Mouse (Mus musculus) embryonic facial prominence, embryonic 11.5 days (tissue): ENCODE data around the gene Cdk17. TPM values are rescaled to one million over a fixed set of nuclear protein-coding genes. Genes with fewer than 3 reads are reported as not detected.

Source experiments
- ATAC-seq: fragments of 200-750 bp; cut with Nextera tagmentation; replicated peaks from 2 replicates; pipeline ENCODE4 v1.8.0; 2017; ENCODE audit warnings: low read depth; ENCODE audit not compliant: insufficient number of reproducible peaks, low FRiP score, low TSS enrichment
- DNase-seq: peaks from one replicate; pipeline ENCODE4 v3.0.0-alpha.2; 2015; ENCODE audit warnings: low spot score
- H3K27ac ChIP-seq: fragments of 300-500 bp; sonication (generic); replicated peaks from 2 replicates; pipeline ENCODE4 v1.5.1; 2014; ENCODE audit warnings: mild to moderate bottlenecking, low read depth, low read length, control low read depth
- H3K27me3 ChIP-seq: fragments of 300-500 bp; sonication (generic); 2 replicates; pipeline ENCODE4 v1.6.1; 2014; ENCODE audit warnings: mild to moderate bottlenecking, low read length, moderate library complexity, mixed read lengths; ENCODE audit not compliant: control insufficient read depth, insufficient read depth
- H3K36me3 ChIP-seq: fragments of 300-500 bp; sonication (generic); replicated peaks from 2 replicates; pipeline ENCODE4 v1.6.1; 2014; ENCODE audit warnings: low read depth, mild to moderate bottlenecking, low read length, moderate library complexity, mixed read lengths; ENCODE audit not compliant: control insufficient read depth, insufficient read depth
- H3K4me1 ChIP-seq: fragments of 300-500 bp; sonication (generic); 2 replicates; pipeline ENCODE4 v1.6.1; 2014; ENCODE audit warnings: low read length, mixed read lengths; ENCODE audit not compliant: control insufficient read depth, insufficient read depth
- H3K4me2 ChIP-seq: fragments of 300-500 bp; sonication (generic); 2 replicates; pipeline ENCODE4 v1.6.1; 2014; ENCODE audit warnings: low read depth, mild to moderate bottlenecking, control low read depth, low read length, moderate library complexity
- H3K4me3 ChIP-seq: fragments of 300-500 bp; sonication (generic); 2 replicates; pipeline ENCODE4 v1.5.1; 2014; ENCODE audit warnings: low read depth, low read length, control low read depth
- H3K9ac ChIP-seq: fragments of 300-500 bp; sonication (generic); replicated peaks from 2 replicates; pipeline ENCODE4 v1.6.1; 2014; ENCODE audit warnings: mild to moderate bottlenecking, control low read depth, low read length
- H3K9me3 ChIP-seq: fragments of 300-500 bp; sonication (generic); replicated peaks from 2 replicates; pipeline ENCODE4 v1.6.1; 2016; ENCODE audit warnings: mild to moderate bottlenecking, low read length, inconsistent platforms, mixed read lengths; ENCODE audit not compliant: control insufficient read depth
- WGBS: fragments of 180-500 bp; shearing (Covaris S2); extraction: QIAGEN DNeasy Blood & Tissue Kit; methylation state at CpG from one replicate; pipeline ENCODE4 v1.1.7; 2014; 5-methylcytosine and 5-hydroxymethylcytosine counted together
- polyA plus RNA-seq: library from polyadenylated mRNA; unstranded; fragments of >200 nt; fragmentation: Nextera tagmentation; extraction: Ambion mirVana; gene quantifications from 2 replicates; pipeline ENCODE4 v1.2.1, GENCODE M21; 2014

Gene Cdk17
- 25.7 and 27.8 TPM in 2 replicates for polyA plus RNA-seq

DNA sequence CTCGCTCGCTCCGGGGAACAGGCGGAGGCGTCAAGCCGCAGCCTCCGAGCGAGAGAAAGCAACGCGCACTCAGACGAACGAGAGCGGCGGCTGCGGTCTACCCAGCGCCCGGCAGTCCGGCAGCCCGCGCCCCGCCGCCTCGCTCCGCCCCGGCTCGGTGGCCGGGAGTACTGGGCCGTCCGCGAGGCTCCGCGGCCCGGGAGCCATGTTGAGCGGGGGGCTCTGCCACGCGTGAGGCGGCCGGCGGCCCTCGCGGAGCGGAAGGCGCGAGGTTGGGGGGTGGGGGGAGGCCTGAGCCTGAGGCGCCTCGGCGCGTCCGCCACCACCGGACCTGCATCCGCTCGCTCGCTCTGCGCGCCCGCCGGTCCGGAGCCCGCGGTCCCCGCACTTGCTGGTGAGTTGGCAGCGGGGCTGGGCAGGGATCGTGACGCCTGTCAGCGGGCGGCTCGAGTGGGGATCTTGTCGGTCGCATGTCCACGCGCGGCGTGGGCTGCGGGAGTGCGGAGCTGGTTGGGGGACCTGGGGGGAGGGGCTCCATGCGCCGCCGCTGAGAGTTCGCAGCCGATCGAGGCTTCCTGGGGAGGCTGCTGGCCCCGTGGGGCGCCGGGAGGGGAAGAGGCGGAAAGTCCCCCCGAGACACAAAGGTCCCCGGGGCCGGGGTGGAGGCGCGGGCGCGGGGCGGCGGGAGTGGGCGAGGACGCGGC lies at the start of gene Cdk17:
Gene Cdk17 (plus strand): TSS at position 69 of the 704 bp plus-strand sequence.
- Histone ChIP-seq H3K9me3 (no peaks in the 10 kb centered on the region), H3K4me1 (peaks cover under 1% of the 10 kb centered on the region; the same call in 1 of the 2 replicates), H3K4me3 (peak within 1 kb of the TSS; percentile 95), H3K27me3 (no peaks in the 10 kb centered on the region), H3K9ac (peak within 1 kb of the TSS; percentile 96), H3K27ac (peak within 1 kb of the TSS; percentile 99), H3K36me3 (no peaks in the 10 kb centered on the region), H3K4me2 (peak within 1 kb of the TSS; percentile 75)
- DNase-seq (peak; percentile 62), ATAC-seq (peak; percentile 66)
- under 1% methylated on average over 84 of the region's 97 CpGs for WGBS

- 57% methylated on average over 8 of the region's 8 CpGs for WGBS
- no peak overlapping the region for H3K4me2 ChIP-seq
- ATAC-seq (no peak), DNase-seq (no peak)
- no peaks in the 10 kb centered on the region for H3K9me3 ChIP-seq
- no peaks in the 10 kb centered on the region for H3K36me3 ChIP-seq
- H3K27me3 ChIP-seq = no peaks in the 10 kb centered on the region
- no peak overlapping the region for H3K9ac ChIP-seq
- H3K4me3 ChIP-seq = no peak overlapping the region
- H3K4me1 ChIP-seq = no peaks in the 10 kb centered on the region
- H3K27ac ChIP-seq = no peak overlapping the region
Observed at GRCm38 (mm10) chr10:93111412-93111811, 49.3 kb upstream of the Cdk17 start.

DNA sequence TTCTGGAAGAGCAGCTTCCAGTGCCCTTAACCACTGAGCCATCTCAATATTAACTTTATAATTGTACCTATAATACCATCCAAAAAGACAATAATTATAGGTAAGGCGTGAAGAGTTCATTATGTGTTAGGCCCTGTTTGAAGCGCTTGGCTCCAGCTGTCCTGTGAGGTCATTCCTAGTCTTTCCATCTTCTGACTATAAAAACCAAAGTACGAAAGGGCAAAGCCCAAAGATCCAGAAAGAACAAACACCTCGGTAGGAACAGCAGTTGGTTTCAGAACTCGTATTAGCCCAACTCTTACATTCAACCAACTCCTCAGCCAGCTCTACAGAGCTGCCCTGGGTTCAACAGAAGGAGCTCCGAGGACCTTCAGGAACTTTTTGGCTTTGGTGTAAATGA lies 48.7 kb upstream of the Cdk17 start:
- ATAC-seq = no peak
- Histone ChIP-seq H3K4me3 (no peak overlapping the region), H3K27ac (no peak overlapping the region), H3K9me3 (no peaks in the 10 kb centered on the region), H3K4me2 (no peak overlapping the region), H3K36me3 (no peaks in the 10 kb centered on the region), H3K4me1 (no peaks in the 10 kb centered on the region), H3K27me3 (no peaks in the 10 kb centered on the region), H3K9ac (no peak overlapping the region)
- 93% methylated on average over 6 of the region's 6 CpGs for WGBS
- no peak for DNase-seq

DNA sequence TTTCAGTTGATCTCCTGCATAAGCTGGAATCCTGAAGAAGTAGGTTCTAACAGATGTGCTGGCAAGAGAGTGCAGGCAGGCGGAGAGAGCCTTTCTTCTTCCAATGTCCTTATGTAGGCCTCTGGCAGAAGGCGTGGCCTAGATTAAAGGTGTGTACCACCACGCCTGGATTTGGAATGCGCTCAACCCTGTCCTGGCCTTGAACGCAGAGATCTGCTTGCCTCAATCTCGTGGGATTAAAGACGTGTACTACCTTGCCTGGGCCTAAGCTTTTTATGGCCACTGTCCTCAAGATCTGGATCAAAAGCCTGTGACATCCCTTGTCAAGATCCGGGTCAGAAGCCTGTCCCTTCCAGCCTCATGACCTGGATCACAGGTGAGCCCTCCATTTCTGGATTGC lies 46.7 kb upstream of the Cdk17 start:
- Histone ChIP-seq H3K4me1 (no peaks in the 10 kb centered on the region), H3K9me3 (no peaks in the 10 kb centered on the region), H3K36me3 (no peaks in the 10 kb centered on the region), H3K27me3 (no peaks in the 10 kb centered on the region), H3K4me2 (no peak overlapping the region), H3K4me3 (no peak overlapping the region), H3K9ac (no peak overlapping the region), H3K27ac (no peak overlapping the region)
- DNase-seq = no peak
- 87% methylated on average over 8 of the region's 8 CpGs for WGBS
- no peak for ATAC-seq

- no peak for DNase-seq
- Histone ChIP-seq H3K4me3 (no peak overlapping the region), H3K4me1 (no peaks in the 10 kb centered on the region), H3K36me3 (no peaks in the 10 kb centered on the region), H3K27ac (no peak overlapping the region), H3K9ac (no peak overlapping the region), H3K4me2 (no peak overlapping the region), H3K27me3 (no peaks in the 10 kb centered on the region), H3K9me3 (no peaks in the 10 kb centered on the region)
- 66% methylated on average over 1 of the region's 1 CpGs for WGBS
- no peak for ATAC-seq
Observed at GRCm38 (mm10) chr10:93114782-93115181, 45.9 kb upstream of the Cdk17 start.

GRCm38 (mm10) chr10:93115743-93116142 lies 44.9 kb upstream of the Cdk17 start:
- Histone ChIP-seq H3K9me3 (no peaks in the 10 kb centered on the region), H3K9ac (no peak overlapping the region), H3K27ac (no peak overlapping the region), H3K27me3 (no peaks in the 10 kb centered on the region), H3K4me1 (no peaks in the 10 kb centered on the region), H3K4me2 (no peak overlapping the region), H3K4me3 (no peak overlapping the region), H3K36me3 (no peaks in the 10 kb centered on the region)
- no peak for ATAC-seq
- 97% methylated on average over 1 of the region's 1 CpGs for whole genome bisulfite sequencing
- no peak for DNase-seq

DNA sequence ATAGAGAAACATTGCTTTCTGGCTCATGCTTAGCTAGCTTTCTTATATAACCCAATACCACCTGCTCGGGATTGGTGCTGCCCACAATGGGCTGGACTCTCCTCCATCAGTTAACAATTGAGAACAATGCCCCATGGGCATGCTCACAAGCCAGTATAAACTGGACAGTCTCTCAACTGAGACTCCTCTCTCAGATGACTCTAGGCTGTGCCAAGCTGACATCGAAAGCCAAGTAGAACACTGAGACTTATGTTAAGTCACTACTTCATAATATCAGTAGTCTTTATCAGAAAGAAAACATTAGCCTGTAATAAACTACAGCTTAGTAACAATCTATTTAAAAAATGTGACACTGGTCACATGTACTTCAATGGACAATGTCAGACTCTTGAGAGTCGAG lies 44.0 kb upstream of the Cdk17 start:
- no peak for ATAC-seq
- no peak overlapping the region for H3K9ac ChIP-seq
- no peak overlapping the region for H3K4me2 ChIP-seq
- H3K36me3 ChIP-seq = no peaks in the 10 kb centered on the region
- H3K27me3 ChIP-seq = no peaks in the 10 kb centered on the region
- 92% methylated on average over 3 of the region's 3 CpGs for WGBS
- no peak overlapping the region for H3K27ac ChIP-seq
- no peak for DNase-seq
- H3K4me3 ChIP-seq = no peak overlapping the region
- H3K9me3 ChIP-seq = no peaks in the 10 kb centered on the region
- H3K4me1 ChIP-seq = no peaks in the 10 kb centered on the region

GRCm38 (mm10) chr10:93119809-93120208 lies 40.9 kb upstream of the Cdk17 start:
- Histone ChIP-seq H3K4me3 (no peak overlapping the region), H3K9me3 (no peaks in the 10 kb centered on the region), H3K27ac (no peak overlapping the region), H3K4me1 (no peaks in the 10 kb centered on the region), H3K27me3 (no peaks in the 10 kb centered on the region), H3K4me2 (no peak overlapping the region), H3K9ac (no peak overlapping the region), H3K36me3 (no peaks in the 10 kb centered on the region)
- ATAC-seq (no peak), DNase-seq (no peak)
- 85% methylated on average over 5 of the region's 5 CpGs for WGBS
